Mouse (Mus musculus): ENCODE measurements at regions not wholly inside any gene's neighbourhood (a gene's known extent, or its start where the extent isn't known, plus 50 kb on each side); places are given as distances from the start of the nearest gene placed in this dataset.

GRCm38 (mm10) chr4:89470756-89471155 lies 159.9 kb upstream of the Cdkn2b start:
- TF ChIP-seq GATA1 (IDR thresholded peaks at IDR 0.05; ENCODE audit: borderline replicate concordance, low read length) (no peak), FLI1 (IDR thresholded peaks at IDR 0.05; ENCODE audit: low read length) (no peak)
- Histone ChIP-seq H3K4me1 (peaks cover 22% of the 10 kb centered on the region), H3K36me3 (replicated peaks; ENCODE audit: low read length) (no peaks in the 10 kb centered on the region), H3K4me3 (replicated peaks) (no peak overlapping the region), H3K9me3 (no peaks in the 10 kb centered on the region), H3K27me3 (replicated peaks) (no peaks in the 10 kb centered on the region)

DNA sequence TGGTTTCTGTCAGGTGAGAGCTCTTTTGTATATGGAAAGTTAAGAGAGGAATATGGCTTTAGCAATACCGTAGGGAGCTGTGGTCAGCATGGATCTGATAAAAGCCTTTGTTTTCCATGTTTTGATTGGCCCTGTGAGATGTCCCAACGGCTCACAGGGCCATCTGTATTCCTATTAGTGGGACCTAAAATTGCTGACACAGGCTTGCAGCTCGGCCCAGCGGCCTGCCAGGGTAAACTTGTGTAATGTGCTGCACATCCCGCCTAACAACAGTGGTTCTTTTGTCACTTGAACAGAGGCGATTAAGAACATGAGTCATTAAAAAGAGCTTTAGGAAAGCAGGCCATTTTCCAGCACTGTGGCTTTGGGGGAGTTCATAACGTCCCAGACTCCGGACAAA lies 159.0 kb upstream of the Cdkn2b start:
- Histone ChIP-seq H3K4me3 (replicated peaks) (no peak overlapping the region), H3K36me3 (replicated peaks; ENCODE audit: low read length) (no peaks in the 10 kb centered on the region), H3K4me1 (peaks cover 23% of the 10 kb centered on the region), H3K27me3 (replicated peaks) (no peaks in the 10 kb centered on the region), H3K9me3 (no peaks in the 10 kb centered on the region)
- TF ChIP-seq FLI1 (IDR thresholded peaks at IDR 0.05; ENCODE audit: low read length) (no peak), GATA1 (IDR thresholded peaks at IDR 0.05; ENCODE audit: borderline replicate concordance, low read length) (no peak)

GRCm38 (mm10) chr4:89469406-89469805 lies 158.6 kb upstream of the Cdkn2b start:
- H3K4me1 ChIP-seq, result peaks cover 21% of the 10 kb centered on the region
- no peak for TF ChIP-seq GATA1 (IDR thresholded peaks at IDR 0.05; ENCODE audit: borderline replicate concordance, low read length)
- TF ChIP-seq FLI1 (IDR thresholded peaks at IDR 0.05; ENCODE audit: low read length), result no peak
- H3K4me3 ChIP-seq (replicated peaks), result no peak overlapping the region
- no peaks in the 10 kb centered on the region for H3K9me3 ChIP-seq
- no peaks in the 10 kb centered on the region for H3K27me3 ChIP-seq (replicated peaks)
- H3K36me3 ChIP-seq (replicated peaks; ENCODE audit: low read length), result no peaks in the 10 kb centered on the region

DNA sequence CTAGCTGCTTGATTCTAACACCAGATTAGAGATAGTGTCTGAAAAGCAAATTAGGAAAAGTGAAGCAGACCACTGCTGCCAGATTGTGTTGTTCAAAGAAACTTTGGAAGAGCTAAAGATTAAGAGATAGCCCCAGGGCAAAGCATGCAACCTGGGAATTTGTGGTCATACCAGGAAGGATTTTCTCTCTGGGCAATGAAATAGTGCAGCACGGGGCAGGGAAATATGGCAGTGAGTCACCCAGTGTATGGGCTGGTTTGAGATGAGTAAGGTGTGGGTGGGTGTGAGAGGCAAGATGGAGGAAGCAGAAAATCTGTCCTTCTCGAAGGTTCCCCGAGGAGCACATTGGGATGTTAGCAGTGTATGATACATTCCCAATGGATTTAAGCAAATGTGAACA lies 155.9 kb upstream of the Cdkn2b start:
- no peaks in the 10 kb centered on the region for H3K36me3 ChIP-seq (replicated peaks; ENCODE audit: low read length)

DNA sequence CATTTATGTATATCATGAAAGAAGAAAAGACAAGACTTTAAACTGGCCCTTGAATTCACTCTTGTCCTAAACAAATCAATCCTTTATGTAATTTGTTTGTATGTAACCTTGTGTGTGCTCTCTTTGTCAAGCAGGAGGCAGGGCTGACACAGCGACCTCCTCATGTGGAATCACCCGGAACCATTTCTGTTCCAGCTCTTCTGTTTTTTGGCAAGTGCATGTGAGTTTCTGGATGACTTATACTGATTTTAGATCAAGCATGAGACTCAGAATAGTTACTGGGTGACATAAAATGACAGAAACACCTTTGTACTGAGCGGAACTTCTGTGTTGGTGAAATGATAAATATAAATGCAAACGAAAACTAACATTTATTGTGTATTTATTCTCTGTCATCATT lies 152.3 kb upstream of the Cdkn2b start:
- TF ChIP-seq GATA1 (IDR thresholded peaks at IDR 0.05; ENCODE audit: borderline replicate concordance, low read length), result no peak
- no peak for TF ChIP-seq FLI1 (IDR thresholded peaks at IDR 0.05; ENCODE audit: low read length)
- Histone ChIP-seq H3K4me3 (replicated peaks) (no peak overlapping the region), H3K36me3 (replicated peaks; ENCODE audit: low read length) (no peaks in the 10 kb centered on the region), H3K9me3 (no peaks in the 10 kb centered on the region), H3K27me3 (replicated peaks) (no peaks in the 10 kb centered on the region), H3K4me1 (peaks cover 40% of the 10 kb centered on the region)

More for the DNA sequence above, 155.9 kb upstream of the Cdkn2b start:
- Histone ChIP-seq H3K9me3 (no peaks in the 10 kb centered on the region), H3K4me3 (replicated peaks) (no peak overlapping the region), H3K27me3 (replicated peaks) (no peaks in the 10 kb centered on the region), H3K4me1 (peaks cover 21% of the 10 kb centered on the region)
- no peak for TF ChIP-seq FLI1 (IDR thresholded peaks at IDR 0.05; ENCODE audit: low read length)

GRCm38 (mm10) chr4:89460170-89460762 lies 149.4 kb upstream of the Cdkn2b start:
- no peaks in the 10 kb centered on the region for H3K36me3 ChIP-seq (replicated peaks; ENCODE audit: low read length)
- peaks cover 36% of the 10 kb centered on the region for H3K4me1 ChIP-seq
- H3K4me3 ChIP-seq (replicated peaks), result no peak overlapping the region
- no peaks in the 10 kb centered on the region for H3K9me3 ChIP-seq
- no peak for TF ChIP-seq GATA1 (IDR thresholded peaks at IDR 0.05; ENCODE audit: borderline replicate concordance, low read length)
- TF ChIP-seq FLI1 (IDR thresholded peaks at IDR 0.05; ENCODE audit: low read length), result no peak
- no peaks in the 10 kb centered on the region for H3K27me3 ChIP-seq (replicated peaks)

- TF ChIP-seq FLI1 (IDR thresholded peaks at IDR 0.05; ENCODE audit: low read length), result no peak
- no peak for TF ChIP-seq GATA1 (IDR thresholded peaks at IDR 0.05; ENCODE audit: borderline replicate concordance, low read length)
- H3K4me3 ChIP-seq (replicated peaks), result no peak overlapping the region
- H3K27me3 ChIP-seq (replicated peaks), result no peaks in the 10 kb centered on the region
- no peaks in the 10 kb centered on the region for H3K36me3 ChIP-seq (replicated peaks; ENCODE audit: low read length)
- H3K9me3 ChIP-seq, result no peaks in the 10 kb centered on the region
- H3K4me1 ChIP-seq, result peaks cover 36% of the 10 kb centered on the region
Measured at GRCm38 (mm10) chr4:89459346-89459666, 148.5 kb upstream of the Cdkn2b start.

DNA sequence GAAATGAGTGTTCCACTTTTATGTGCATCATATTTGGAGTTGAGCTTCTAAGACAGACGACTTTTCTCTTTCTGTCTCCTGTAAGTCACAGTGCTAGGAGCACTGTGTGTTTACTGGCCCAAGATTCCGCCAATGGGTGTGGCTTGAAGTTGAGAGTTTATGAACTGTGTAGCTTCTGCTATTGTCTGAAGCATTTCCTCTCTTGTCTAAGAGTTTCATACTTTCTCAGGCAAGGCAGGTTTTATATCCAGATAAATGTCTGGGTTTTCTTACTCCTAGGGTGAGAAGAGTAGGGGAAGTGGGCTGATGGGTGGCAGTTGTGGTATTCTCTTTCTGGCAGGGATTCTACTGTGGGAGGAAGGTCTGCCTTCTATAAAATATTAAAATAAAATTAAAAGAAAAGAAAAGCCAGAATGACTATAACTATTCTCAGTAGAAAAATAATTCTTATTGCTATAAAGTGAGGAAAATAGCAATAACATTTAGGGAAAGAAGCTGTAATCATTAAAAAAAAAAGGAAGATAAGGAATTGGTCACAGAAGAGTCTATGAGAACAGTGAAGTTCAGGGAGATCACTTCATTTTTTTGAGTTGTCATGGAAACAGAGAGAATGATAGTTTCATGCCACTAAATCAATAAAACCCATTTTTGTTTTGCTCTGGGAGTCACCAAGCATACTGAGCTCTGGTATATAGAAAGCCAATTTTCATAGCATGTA lies 147.9 kb upstream of the Cdkn2b start:
- H3K4me1 ChIP-seq, result peaks cover 36% of the 10 kb centered on the region
- no peaks in the 10 kb centered on the region for H3K27me3 ChIP-seq (replicated peaks)
- no peak for TF ChIP-seq FLI1 (IDR thresholded peaks at IDR 0.05; ENCODE audit: low read length)
- no peak for TF ChIP-seq GATA1 (IDR thresholded peaks at IDR 0.05; ENCODE audit: borderline replicate concordance, low read length)
- no peak overlapping the region for H3K4me3 ChIP-seq (replicated peaks)
- no peaks in the 10 kb centered on the region for H3K9me3 ChIP-seq
- H3K36me3 ChIP-seq (replicated peaks; ENCODE audit: low read length), result no peaks in the 10 kb centered on the region

DNA sequence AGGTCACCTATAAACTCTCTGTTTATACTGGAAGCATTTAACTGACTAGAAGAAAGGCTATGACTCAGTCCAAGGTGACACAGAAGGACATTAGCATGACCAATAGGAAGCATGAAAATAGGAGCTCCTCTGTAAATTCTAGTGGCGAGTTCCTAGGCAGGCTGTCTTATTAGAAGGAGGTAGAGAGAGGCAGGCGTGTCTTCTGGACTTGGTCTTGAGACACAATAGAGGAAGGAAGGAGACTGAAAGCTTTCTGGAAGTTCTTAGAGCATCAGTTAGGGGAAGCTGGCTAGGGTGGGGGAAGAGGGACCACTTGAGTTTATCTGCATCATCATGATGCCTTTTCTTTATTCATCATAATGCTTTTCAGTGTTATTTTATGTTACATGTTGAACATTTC lies 147.0 kb upstream of the Cdkn2b start:
- TF ChIP-seq GATA1 (IDR thresholded peaks at IDR 0.05; ENCODE audit: borderline replicate concordance, low read length), result no peak
- no peak for TF ChIP-seq FLI1 (IDR thresholded peaks at IDR 0.05; ENCODE audit: low read length)
- Histone ChIP-seq H3K9me3 (peaks cover 3% of the 10 kb centered on the region; the same call in 1 of the 2 replicates), H3K36me3 (replicated peaks; ENCODE audit: low read length) (no peaks in the 10 kb centered on the region)

DNA sequence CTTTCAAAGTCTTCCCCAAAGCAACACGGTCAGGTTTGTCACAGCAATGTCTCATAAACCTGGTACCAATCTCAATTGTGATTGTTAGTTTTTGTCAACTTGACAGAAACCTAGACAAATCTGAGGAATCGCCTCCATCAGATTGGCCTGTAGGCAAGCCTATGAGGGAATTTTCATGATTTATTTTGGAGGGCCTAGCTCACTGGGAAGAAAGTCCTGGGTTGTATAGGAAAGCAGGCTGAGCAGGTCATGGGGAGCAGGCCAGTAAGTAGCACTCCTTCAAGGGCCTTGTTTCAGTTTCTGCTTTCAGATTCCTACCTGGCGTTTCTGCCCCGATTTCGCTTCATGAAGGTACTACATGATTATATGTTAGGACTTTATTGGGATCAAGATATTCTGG lies 144.1 kb upstream of the Cdkn2b start:
- TF ChIP-seq FLI1 (IDR thresholded peaks at IDR 0.05; ENCODE audit: low read length), result no peak
- TF ChIP-seq GATA1 (IDR thresholded peaks at IDR 0.05; ENCODE audit: borderline replicate concordance, low read length), result no peak
- H3K4me1 ChIP-seq, result peaks cover 26% of the 10 kb centered on the region
- H3K36me3 ChIP-seq (replicated peaks; ENCODE audit: low read length), result no peaks in the 10 kb centered on the region
- H3K9me3 ChIP-seq, result peaks cover 3% of the 10 kb centered on the region; the same call in 1 of the 2 replicates
- H3K27me3 ChIP-seq (replicated peaks), result no peaks in the 10 kb centered on the region
- no peak overlapping the region for H3K4me3 ChIP-seq (replicated peaks)

More for the DNA sequence above, 147.0 kb upstream of the Cdkn2b start:
- H3K27me3 ChIP-seq (replicated peaks), result no peaks in the 10 kb centered on the region
- H3K4me3 ChIP-seq (replicated peaks), result no peak overlapping the region
- H3K4me1 ChIP-seq, result peaks cover 36% of the 10 kb centered on the region
